Mouse (Mus musculus): Measurements from ENCODE around the gene Gm3250.
"Not testable (repeated sequence)": the region's sequence is repeated elsewhere in the genome, so short reads cannot be mapped to it uniquely, and the experiment has no call there.

Gm3250 gene

DNA sequence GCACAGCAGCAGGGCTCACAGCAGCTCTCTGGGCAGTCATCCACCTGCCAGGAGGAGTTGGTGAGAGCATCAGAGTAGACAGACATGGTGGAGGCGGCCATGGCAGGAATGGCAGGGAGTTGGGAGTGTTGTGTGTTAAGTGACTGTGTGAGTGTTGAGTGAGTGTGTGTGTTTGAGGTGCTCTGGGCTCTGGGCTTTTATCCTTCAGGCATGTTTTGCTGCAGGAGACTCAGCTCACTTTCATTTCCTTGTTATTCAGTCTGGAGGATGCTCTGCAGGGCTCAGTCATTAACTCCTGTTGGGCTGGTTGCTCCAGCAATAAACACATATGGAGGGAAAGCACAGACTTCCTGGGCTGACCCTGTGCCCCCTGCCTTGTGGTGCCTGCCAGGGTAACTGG is at the start of gene Gm3250:
Gene Gm3250, minus strand, starts transcription at position 101 of the 400 bp plus-strand sequence.
- DNase-seq (ENCODE audit: low spot score), result not testable (repeated sequence)

- DNase-seq (ENCODE audit: low spot score), result no peak
Observed at GRCm38 (mm10) chr10:77826951-77827350, 44.6 kb upstream of the Gm3250 start, which contains the start of gene Krtap10-4. Gene Krtap10-4 (minus strand): TSS chr10:77827095.

GRCm38 (mm10) chr10:77819203-77819602 is 36.9 kb upstream of the Gm3250 start:
- no peak for DNase-seq (ENCODE audit: low spot score)

GRCm38 (mm10) chr10:77818523-77818922 is 36.2 kb upstream of the Gm3250 start:
- DNase-seq (ENCODE audit: low spot score), result no peak

DNA sequence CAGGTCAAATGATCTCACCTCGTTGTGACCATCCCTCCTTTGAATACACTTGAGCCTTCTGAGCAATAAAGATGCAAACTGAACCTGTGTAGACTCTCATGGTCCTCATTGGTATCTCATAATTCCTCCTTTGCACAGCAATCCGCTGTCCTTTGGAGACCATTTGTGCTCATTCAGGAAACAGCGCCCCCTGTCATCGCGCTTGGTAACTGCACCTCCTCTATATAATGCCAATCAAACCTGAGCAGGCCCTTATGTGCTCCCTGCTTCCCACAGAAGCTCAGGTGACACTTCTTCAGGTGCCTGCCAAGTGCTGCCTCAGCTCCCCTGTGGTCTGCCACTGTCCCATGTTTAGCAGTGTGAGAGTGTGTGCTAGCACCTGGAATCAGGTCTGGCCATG is 33.2 kb upstream of the Gm3250 start:
- no peak for DNase-seq (ENCODE audit: low spot score)

DNA sequence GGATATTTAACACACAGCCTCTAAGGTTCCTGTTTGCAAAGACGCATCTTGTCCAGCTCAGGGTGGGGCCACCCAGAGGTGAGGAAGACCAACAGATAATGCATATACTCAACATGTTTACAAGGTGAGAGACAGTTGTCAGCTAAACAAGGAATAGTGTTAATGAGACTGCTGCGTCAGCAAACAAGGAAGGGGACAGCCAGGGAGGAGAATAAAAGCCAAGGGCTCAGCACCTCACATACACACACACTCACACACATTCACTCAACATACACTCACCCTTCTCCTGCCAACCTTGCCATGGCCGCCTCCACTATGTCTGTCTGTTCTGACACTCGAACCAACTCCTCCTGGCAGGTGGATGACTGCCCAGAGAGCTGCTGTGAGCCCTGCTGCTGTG is 32.0 kb upstream of the Gm3250 start, which contains the start of gene Gm2696:
Gene Gm2696, plus strand, starts transcription at position 301 of the 400 bp plus-strand sequence.
- DNase-seq (ENCODE audit: low spot score), result no peak

- DNase-seq (ENCODE audit: low spot score), result no peak
Observed at GRCm38 (mm10) chr10:77811743-77812142, 29.4 kb upstream of the Gm3250 start, which contains the start of gene Gm9507. Gene Gm9507 (minus strand): TSS chr10:77811843.

GRCm38 (mm10) chr10:77804095-77804494 is 21.8 kb upstream of the Gm3250 start:
- DNase-seq (ENCODE audit: low spot score), result no peak

- DNase-seq (ENCODE audit: low spot score), result no peak
Observed at GRCm38 (mm10) chr10:77798921-77799508, 16.7 kb upstream of the Gm3250 start, which contains the start of gene Gm19668. Gene Gm19668 (minus strand): TSS chr10:77799133.

- not testable (repeated sequence) for DNase-seq (ENCODE audit: low spot score)
Observed at GRCm38 (mm10) chr10:77798164-77798920, 16.0 kb upstream of the Gm3250 start.

DNA sequence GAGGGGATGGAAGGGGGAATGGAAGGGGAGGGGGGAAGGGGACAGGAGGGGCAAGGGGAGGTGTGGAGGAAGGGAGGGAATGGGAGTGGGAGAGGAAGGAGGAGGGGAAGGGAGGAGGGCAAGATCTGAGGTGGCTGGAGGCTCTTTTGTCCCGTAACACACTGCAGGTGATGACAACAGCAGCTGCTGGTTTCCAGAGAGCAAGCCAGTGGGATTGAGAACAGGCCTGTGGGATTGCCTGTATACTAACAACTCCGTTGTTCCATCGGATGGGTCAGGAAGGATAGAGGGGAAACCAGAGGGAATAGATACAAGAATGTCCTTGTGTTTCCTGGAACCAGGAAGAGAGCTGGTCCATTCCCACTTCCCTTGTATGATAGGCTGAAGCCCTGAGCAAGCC is 15.3 kb upstream of the Gm3250 start:
- no peak for DNase-seq (ENCODE audit: low spot score)

DNA sequence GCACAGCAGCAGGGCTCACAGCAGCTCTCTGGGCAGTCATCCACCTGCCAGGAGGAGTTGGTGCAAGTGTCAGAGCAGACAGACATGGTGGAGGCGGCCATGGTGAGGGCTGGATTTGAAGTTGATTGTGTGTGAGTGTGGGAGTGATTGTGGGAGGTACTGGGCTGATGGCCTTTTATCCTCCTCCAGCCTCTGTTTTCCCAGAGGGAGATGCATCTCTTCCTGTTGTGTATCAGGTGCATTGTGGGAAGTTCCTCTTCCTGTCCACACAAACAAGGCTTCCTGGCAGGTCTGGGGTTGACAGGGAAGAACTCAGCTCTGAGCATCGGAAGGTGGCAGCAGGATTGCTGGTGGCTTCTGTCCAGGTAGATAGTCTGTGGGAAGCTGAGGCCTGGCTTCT is 12.6 kb upstream of the Gm3250 start, which contains the start of gene Gm9639:
Gene Gm9639, minus strand, starts transcription at position 101 of the 400 bp plus-strand sequence.
- no peak for DNase-seq (ENCODE audit: low spot score)

GRCm38 (mm10) chr10:77788621-77789020 is 6.3 kb upstream of the Gm3250 start:
- DNase-seq (ENCODE audit: low spot score), result no peak

DNA sequence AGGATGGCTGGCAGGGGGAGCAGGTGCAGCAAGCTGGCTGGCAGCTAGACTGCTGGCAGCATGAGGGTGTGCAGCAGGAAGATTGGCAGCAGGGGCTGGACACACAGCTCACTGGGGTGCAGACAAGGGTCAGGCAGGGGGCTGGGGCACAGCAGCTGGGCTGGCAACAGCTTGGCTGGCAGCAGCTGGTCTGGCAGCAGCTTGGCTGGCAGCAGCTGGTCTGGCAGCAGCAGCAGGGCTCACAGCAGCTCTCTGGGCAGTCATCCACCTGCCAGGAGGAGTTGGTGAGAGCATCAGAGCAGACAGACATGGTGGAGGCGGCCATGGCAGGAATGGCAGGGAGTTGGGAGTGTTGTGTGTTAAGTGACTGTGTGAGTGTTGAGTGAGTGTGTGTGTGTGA is 5.5 kb upstream of the Gm3250 start, which contains the start of gene Gm7137:
Gene Gm7137, minus strand, starts transcription at position 325 of the 400 bp plus-strand sequence.
- not testable (repeated sequence) for DNase-seq (ENCODE audit: low spot score)

DNA sequence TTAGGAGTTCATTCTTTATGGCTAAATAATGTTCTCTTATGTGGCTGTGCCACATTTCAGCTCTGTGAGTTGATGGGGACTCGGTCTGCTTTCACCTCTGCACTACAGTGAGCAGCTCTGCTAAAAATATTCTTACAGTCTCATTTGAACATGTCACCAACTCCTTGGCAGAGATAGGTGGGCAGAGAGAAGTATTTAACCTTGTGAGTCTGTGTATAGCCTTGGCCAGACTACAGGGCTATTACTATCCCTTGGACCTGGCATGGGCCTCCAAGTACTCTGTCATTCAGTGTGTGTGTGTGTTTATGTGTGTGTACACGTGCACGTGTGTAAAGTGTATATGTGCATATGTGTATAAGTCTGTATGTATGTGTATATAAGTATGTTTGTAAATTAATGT is 1.1 kb upstream of the Gm3250 start:
- not testable (repeated sequence) for DNase-seq (ENCODE audit: low spot score)

DNA sequence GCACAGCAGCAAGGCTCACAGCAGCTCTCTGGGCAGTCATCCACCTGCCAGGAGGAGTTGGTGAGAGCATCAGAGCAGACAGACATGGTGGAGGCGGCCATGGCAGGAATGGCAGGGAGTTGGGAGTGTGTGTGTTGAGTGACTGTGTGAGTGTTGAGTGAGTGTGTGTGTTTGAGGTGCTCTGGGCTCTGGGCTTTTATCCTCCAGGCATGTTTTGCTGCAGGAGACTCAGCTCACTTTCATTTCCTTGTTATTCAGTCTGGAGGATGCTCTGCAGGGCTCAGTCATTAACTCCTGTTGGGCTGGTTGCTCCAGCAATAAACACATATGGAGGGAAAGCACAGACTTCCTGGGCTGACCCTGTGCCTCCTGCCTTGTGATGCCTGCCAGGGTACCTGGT is 5.5 kb downstream of the Gm3250 start, which contains the start of gene Gm7138:
Gene Gm7138, minus strand, starts transcription at position 101 of the 400 bp plus-strand sequence.
- not testable (repeated sequence) for DNase-seq (ENCODE audit: low spot score)

- not testable (repeated sequence) for DNase-seq (ENCODE audit: low spot score)
Observed at GRCm38 (mm10) chr10:77772142-77772541, 10.2 kb downstream of the Gm3250 start.

DNA sequence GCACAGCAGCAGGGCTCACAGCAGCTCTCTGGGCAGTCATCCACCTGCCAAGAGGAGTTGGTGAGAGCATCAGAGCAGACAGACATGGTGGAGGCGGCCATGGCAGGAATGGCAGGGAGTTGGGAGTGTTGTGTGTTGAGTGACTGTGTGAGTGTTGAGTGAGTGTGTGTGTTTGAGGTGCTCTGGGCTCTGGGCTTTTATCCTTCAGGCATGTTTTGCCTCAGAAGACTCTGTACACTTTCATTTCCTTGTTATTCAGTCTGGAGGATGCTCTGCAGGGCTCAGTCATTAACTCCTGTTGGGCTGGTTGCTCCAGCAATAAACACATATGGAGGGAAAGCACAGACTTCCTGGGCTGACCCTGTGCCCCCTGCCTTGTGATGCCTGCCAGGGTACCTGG is 11.1 kb downstream of the Gm3250 start, which contains the start of gene Gm3238:
Gene Gm3238, minus strand, starts transcription at position 101 of the 400 bp plus-strand sequence.
- not testable (repeated sequence) for DNase-seq (ENCODE audit: low spot score)

- DNase-seq (ENCODE audit: low spot score), result no peak
Observed at GRCm38 (mm10) chr10:77769727-77770126, 12.6 kb downstream of the Gm3250 start.

- not testable (repeated sequence) for DNase-seq (ENCODE audit: low spot score)
Observed at GRCm38 (mm10) chr10:77759582-77759981, 22.8 kb downstream of the Gm3250 start, which contains the start of gene Gm3233. Gene Gm3233 (minus strand): TSS chr10:77759682.

DNA sequence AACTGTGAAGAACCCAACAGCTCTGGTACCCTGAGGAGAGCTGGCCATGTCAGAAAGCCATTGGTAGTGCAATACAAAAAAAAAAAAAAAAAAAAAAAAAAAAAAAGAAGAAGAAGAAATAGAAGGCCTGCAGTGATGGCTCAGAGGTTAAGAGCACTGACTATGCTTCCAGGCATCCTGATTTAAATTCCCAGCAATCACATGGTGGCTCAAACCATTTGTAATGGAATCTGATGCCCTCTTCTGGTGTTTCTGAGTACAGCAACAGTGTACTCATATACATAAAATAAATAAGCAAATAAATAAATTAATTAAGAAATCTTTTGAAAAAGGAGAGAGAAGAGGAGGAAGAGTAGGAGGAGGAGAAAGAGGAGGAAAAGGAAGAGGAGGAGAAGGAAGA is 28.9 kb downstream of the Gm3250 start:
- no peak for DNase-seq (ENCODE audit: low spot score)

- DNase-seq (ENCODE audit: low spot score), result not testable (repeated sequence)
Observed at GRCm38 (mm10) chr10:77752312-77752711, 30.0 kb downstream of the Gm3250 start.

GRCm38 (mm10) chr10:77751254-77751653 is 31.1 kb downstream of the Gm3250 start, which contains the start of gene Gm9736:
Gene Gm9736 (minus strand): TSS chr10:77751354.
- DNase-seq (ENCODE audit: low spot score), result not testable (repeated sequence)

Data from ovary, postnatal 10 days (tissue).